7 mouse cellular contexts compared by ENCODE assay signal in the genomic region with DNA sequence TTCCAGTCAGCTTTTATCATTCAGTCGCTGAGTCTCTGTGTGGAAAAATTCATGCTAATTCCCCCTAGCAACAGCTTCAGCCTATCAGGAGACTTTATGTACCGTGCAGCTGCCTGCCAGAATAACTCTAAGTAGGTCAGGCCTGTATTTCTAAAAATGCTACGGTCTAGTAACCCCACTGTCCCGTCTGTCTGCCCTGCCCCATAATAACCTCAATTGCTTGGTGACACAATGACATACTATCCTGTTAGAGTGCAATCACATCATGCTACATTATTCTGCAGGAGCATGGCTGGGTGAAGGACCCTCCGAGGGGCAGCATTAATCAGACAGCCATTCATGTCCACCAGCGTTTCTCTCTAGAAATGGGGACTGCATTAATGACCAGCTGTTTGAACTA.
A peak's percentile ranks its signal among the peaks of the same experiment; 100 is the strongest.
DNase-seq lines count a peak whose midpoint lies in the region; TF ChIP-seq lines count a peak whose summit lies in the region.

No protein-coding gene starts in this region.

- intact Hi-C loops in left cerebral cortex, postnatal 36 days (cut with DNase I): loop anchor here (5.0 to 10.0 kb wide), 3 partner anchors 301 to 1421 kb away; no protein-coding TSS in a partner anchor

- no peak for TF ChIP-seq POLR2A in brain, embryonic 14.5 days (IDR thresholded peaks at IDR 0.05; ENCODE audit: borderline replicate concordance, extremely low read depth, insufficient read depth, insufficient read length, poor library complexity, severe bottlenecking)

- DNase-seq in brain, embryonic 14.5 days (ENCODE audit: low read depth): peak; percentile 98
- DNase-seq in embryo, embryonic 10.5 days (ENCODE audit: low spot score): peak; percentile 87
- DNase-seq in heart, adult 18-20 months: peak; percentile 60 to 68
- peak; percentile 24 to 41 for DNase-seq in kidney, adult 8-10 months
- peak; percentile 37 to 54 for DNase-seq in left cerebral cortex, postnatal 36 days (ENCODE audit: low spot score in 2 of 2)
- peak; percentile 93 for DNase-seq in retina, embryonic 14.5 days (ENCODE audit: low spot score)
- no peak for DNase-seq in yolk sac, embryonic 10.5 days (ENCODE audit: low spot score)

- no peak for TF ChIP-seq CTCF in brain, embryonic 14.5 days (IDR thresholded peaks at IDR 0.05; ENCODE audit: borderline replicate concordance, extremely low read depth, insufficient read depth, insufficient read length)
